ENCODE assay signal across 18 mouse cellular contexts in the genomic region with DNA sequence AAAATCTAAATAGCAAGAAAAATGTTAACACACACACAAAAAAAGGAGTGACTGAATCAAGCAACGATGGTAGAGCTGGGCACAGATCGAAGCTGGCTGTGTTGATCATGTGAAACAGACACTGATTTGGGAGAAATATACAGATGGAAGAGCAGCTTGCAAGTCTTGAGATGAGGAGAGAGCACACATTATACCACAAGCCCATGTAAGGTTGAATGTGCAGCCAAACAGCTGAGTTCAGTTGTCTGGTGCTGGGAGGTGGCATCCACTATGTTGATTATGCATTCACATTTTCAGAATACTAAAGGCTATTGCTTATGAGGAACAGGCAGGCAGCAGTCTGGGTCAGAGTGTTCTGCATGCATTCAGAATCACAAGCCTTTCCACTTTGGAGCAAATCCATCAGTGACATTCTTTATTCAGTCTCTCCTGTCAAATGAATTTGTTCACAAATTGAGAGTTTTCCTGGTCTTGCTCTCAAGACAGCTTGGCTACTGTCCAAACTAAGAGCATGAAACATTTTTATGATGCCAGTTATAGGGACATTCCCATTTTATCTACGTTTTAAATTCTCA.
A peak's percentile ranks its signal among the peaks of the same experiment; 100 is the strongest.
DNase-seq lines count a peak whose midpoint lies in the region; ATAC-seq and TF ChIP-seq lines count a peak whose summit lies in the region.
"Had no signal": no experiment of that assay in that cellular context is flagged by ENCODE, and none has a peak within 500 bp of the region (broad histone marks: within the 10 kb centered on the region; RNA-seq: fewer than 3 reads in every experiment).

No protein-coding gene starts in this region.

- H3K9ac ChIP-seq in forebrain, embryonic 14.5 days (ENCODE audit: low read length) = no peak overlapping the region
- no peak overlapping the region for H3K9ac ChIP-seq in midbrain, postnatal 0 days (replicated peaks; ENCODE audit: low read length, poor library complexity, severe bottlenecking)
- H3K9ac ChIP-seq in forebrain, embryonic 16.5 days (replicated peaks; ENCODE audit: low read depth, low read length) = no peak overlapping the region
- H3K9ac ChIP-seq: liver, embryonic 13.5 days; neural tube, embryonic 13.5 days had no signal

- no peaks in the 10 kb centered on the region for H3K27me3 ChIP-seq in forebrain, embryonic 14.5 days (replicated peaks; ENCODE audit: control insufficient read depth, insufficient read depth, low read length)
- H3K27me3 ChIP-seq in forebrain, embryonic 10.5 days (ENCODE audit: poor library complexity, severe bottlenecking) = no peaks in the 10 kb centered on the region
- no peaks in the 10 kb centered on the region for H3K27me3 ChIP-seq in midbrain, postnatal 0 days (ENCODE audit: insufficient read depth, low read length)
- H3K27me3 ChIP-seq in midbrain, embryonic 10.5 days (ENCODE audit: low read depth, poor library complexity, severe bottlenecking) = no peaks in the 10 kb centered on the region
- H3K27me3 ChIP-seq in forebrain, embryonic 16.5 days (replicated peaks; ENCODE audit: control insufficient read depth, insufficient read depth, low read length) = no peaks in the 10 kb centered on the region
- H3K27me3 ChIP-seq: liver, embryonic 13.5 days; megakaryocyte, embryonic 14.5 days; neural tube, embryonic 13.5 days had no signal

- intact Hi-C loops in heart, postnatal 10 days (cut with DNase I) = no loop called here

- WGBS in forebrain, embryonic 14.5 days = 84% methylated on average over 3 of the region's 3 CpGs
- 89% methylated on average over 3 of the region's 3 CpGs for WGBS in forebrain, embryonic 10.5 days
- 80% methylated on average over 3 of the region's 3 CpGs for WGBS in midbrain, postnatal 0 days
- WGBS in midbrain, embryonic 10.5 days = 87% methylated on average over 3 of the region's 3 CpGs
- WGBS in forebrain, embryonic 16.5 days = 42% methylated on average over 3 of the region's 3 CpGs

- no peaks in the 10 kb centered on the region for H3K9me3 ChIP-seq in forebrain, embryonic 14.5 days (replicated peaks; ENCODE audit: control insufficient read depth, low read length)
- H3K9me3 ChIP-seq in forebrain, embryonic 10.5 days = no peaks in the 10 kb centered on the region
- no peaks in the 10 kb centered on the region for H3K9me3 ChIP-seq in midbrain, postnatal 0 days (ENCODE audit: low read length)
- no peaks in the 10 kb centered on the region for H3K9me3 ChIP-seq in midbrain, embryonic 10.5 days (replicated peaks)
- no peaks in the 10 kb centered on the region for H3K9me3 ChIP-seq in forebrain, embryonic 16.5 days (ENCODE audit: control insufficient read depth, low read length)
- H3K9me3 ChIP-seq: limb, embryonic 10.5 days; liver, embryonic 13.5 days; neural tube, embryonic 13.5 days had no signal

- H3K4me2 ChIP-seq in forebrain, embryonic 14.5 days (ENCODE audit: low read length) = no peak overlapping the region
- H3K4me2 ChIP-seq in midbrain, postnatal 0 days (ENCODE audit: low read depth, low read length, poor library complexity, severe bottlenecking) = no peak overlapping the region
- no peak overlapping the region for H3K4me2 ChIP-seq in forebrain, embryonic 16.5 days (ENCODE audit: low read length)
- H3K4me2 ChIP-seq: liver, embryonic 13.5 days; neural tube, embryonic 13.5 days had no signal

- no peaks in the 10 kb centered on the region for H3K36me3 ChIP-seq in forebrain, embryonic 14.5 days (ENCODE audit: control insufficient read depth, insufficient read depth, low read length)
- H3K36me3 ChIP-seq in forebrain, embryonic 10.5 days (replicated peaks) = no peaks in the 10 kb centered on the region
- no peaks in the 10 kb centered on the region for H3K36me3 ChIP-seq in midbrain, postnatal 0 days (ENCODE audit: insufficient read depth, low read length)
- H3K36me3 ChIP-seq in midbrain, embryonic 10.5 days = no peaks in the 10 kb centered on the region
- H3K36me3 ChIP-seq in forebrain, embryonic 16.5 days (ENCODE audit: control insufficient read depth, insufficient read depth) = no peaks in the 10 kb centered on the region
- H3K36me3 ChIP-seq: limb, embryonic 10.5 days; liver, embryonic 13.5 days; neural tube, embryonic 13.5 days had no signal

- no peak overlapping the region for H3K4me3 ChIP-seq in forebrain, embryonic 14.5 days (ENCODE audit: low read depth, low read length)
- H3K4me3 ChIP-seq in forebrain, embryonic 10.5 days = no peak overlapping the region
- no peak overlapping the region for H3K4me3 ChIP-seq in midbrain, postnatal 0 days (ENCODE audit: low read depth, low read length)
- no peak overlapping the region for H3K4me3 ChIP-seq in midbrain, embryonic 10.5 days
- no peak overlapping the region for H3K4me3 ChIP-seq in forebrain, embryonic 16.5 days (replicated peaks; ENCODE audit: low read length)
- H3K4me3 ChIP-seq: erythroblast, embryonic 14.5 days; limb, embryonic 10.5 days; liver, embryonic 13.5 days; megakaryocyte, embryonic 14.5 days; neural tube, embryonic 13.5 days had no signal

- ATAC-seq in forebrain, embryonic 14.5 days = peak; percentile 81; the same call in 1 of the 2 replicates
- ATAC-seq in midbrain, postnatal 0 days (ENCODE audit: low FRiP score) = no peak
- peak; percentile 96 for ATAC-seq in forebrain, embryonic 16.5 days

- no peak for TF ChIP-seq CTCF in midbrain, postnatal 0 days (IDR thresholded peaks at IDR 0.05)

- H3K4me1 ChIP-seq in forebrain, embryonic 14.5 days (ENCODE audit: control insufficient read depth, insufficient read depth, low read length) = no peaks in the 10 kb centered on the region
- H3K4me1 ChIP-seq in forebrain, embryonic 10.5 days = no peaks in the 10 kb centered on the region
- no peaks in the 10 kb centered on the region for H3K4me1 ChIP-seq in midbrain, postnatal 0 days (ENCODE audit: insufficient read depth, low read length)
- H3K4me1 ChIP-seq in midbrain, embryonic 10.5 days = no peaks in the 10 kb centered on the region
- peaks cover 3% of the 10 kb centered on the region; the same call in 1 of the 2 replicates for H3K4me1 ChIP-seq in forebrain, embryonic 16.5 days (replicated peaks; ENCODE audit: control insufficient read depth, insufficient read depth, low read length)
- H3K4me1 ChIP-seq: limb, embryonic 10.5 days; liver, embryonic 13.5 days; megakaryocyte, embryonic 14.5 days; neural tube, embryonic 13.5 days had no signal

- no peak overlapping the region for H3K27ac ChIP-seq in forebrain, embryonic 14.5 days (ENCODE audit: low read depth, low read length)
- no peak overlapping the region for H3K27ac ChIP-seq in forebrain, embryonic 10.5 days
- H3K27ac ChIP-seq in midbrain, postnatal 0 days (ENCODE audit: low read depth, low read length) = no peak overlapping the region
- no peak overlapping the region for H3K27ac ChIP-seq in midbrain, embryonic 10.5 days (replicated peaks)
- peak overlapping the region; percentile 35 for H3K27ac ChIP-seq in forebrain, embryonic 16.5 days (ENCODE audit: low read length)
- H3K27ac ChIP-seq: limb, embryonic 10.5 days; liver, embryonic 13.5 days; neural tube, embryonic 13.5 days had no signal

- DNase-seq in forebrain, embryonic 14.5 days (ENCODE audit: low spot score) = peak; percentile 73
- no peak for DNase-seq in forebrain, embryonic 10.5 days (ENCODE audit: extremely low spot score, low spot score)
- peak; percentile 7 for DNase-seq in midbrain, postnatal 0 days (ENCODE audit: low spot score)
- no peak for DNase-seq in midbrain, embryonic 10.5 days (ENCODE audit: low spot score)
- DNase-seq in layer of hippocampus, postnatal 14 days (ENCODE audit: low spot score in 2 of 2) = peak; percentile 31 to 77
- DNase-seq in heart, postnatal 10 days = no peak
- no peak for DNase-seq in thymus, postnatal 0 days (ENCODE audit: low spot score)
- DNase-seq: B cell, adult 2 months; cerebellum, adult 8-10 months; kidney, adult 8-10 months; kidney, postnatal 36 days; liver, embryonic 13.5 days; thymus, adult 2 months had no signal

Comparison
In these comparisons a context has a peak if more than half of its experiments do, and no peak if none do; other contexts are left out.
1. DNase-seq: peak in forebrain, embryonic 14.5 days (single experiment), midbrain, postnatal 0 days (single experiment) and layer of hippocampus, postnatal 14 days (2 of 2); none in forebrain, embryonic 10.5 days (single experiment), midbrain, embryonic 10.5 days (single experiment), heart, postnatal 10 days (0 of 2) and thymus, postnatal 0 days (single experiment).